Mouse (Mus musculus) kidney, adult 8-10 months (tissue): ENCODE data around the gene Kcnk13.

Experiments used
- DNase-seq, 2 experiments: peaks; one replicate each; pipeline ENCODE4 v3.0.0; 2022

Gene Kcnk13

DNA sequence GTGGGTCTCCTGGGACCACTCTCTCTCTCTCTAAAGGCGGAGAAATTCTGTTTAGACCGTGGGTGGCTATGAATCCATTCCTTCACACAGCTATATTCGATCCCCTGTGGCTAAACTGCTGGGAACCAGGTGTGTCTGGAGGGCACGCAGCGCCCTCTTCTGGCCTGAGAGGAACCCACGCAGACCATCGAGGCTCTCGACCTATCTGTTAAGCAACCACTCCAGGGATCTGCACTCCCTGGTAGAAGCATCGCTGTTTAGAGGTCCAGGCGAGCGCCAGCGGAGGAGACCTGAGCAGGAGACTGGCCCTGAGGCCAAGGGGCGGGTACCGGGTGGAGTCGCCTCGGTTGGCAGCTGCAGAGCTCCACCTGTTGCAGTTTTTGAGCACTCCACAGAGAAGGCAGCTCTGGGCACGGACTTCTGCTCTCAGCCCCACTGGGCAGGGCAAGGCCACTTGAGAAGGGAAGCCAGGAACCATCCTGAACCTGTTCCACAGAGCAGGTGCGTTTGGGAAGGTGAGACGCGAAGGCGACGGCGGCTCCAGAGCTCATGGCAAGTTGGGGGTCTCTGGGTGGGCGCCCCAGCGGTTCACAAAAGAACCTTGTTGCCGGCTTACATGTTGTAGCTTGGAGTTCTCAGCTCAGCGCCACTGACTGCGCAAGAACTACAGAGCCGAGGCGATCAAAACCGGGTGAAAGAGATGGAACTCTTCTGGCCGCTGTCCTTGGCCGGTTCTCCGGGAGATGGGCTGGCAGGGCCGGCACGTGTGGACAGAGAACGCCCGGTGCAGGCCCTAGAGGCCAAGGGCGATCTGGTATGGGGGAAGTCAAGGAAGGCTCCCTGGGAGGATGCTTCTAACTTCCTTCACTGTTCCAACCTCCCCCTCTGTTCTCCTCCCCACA, at the start of gene Kcnk13:
Gene Kcnk13 (plus strand): TSS at position 199 of the 902 bp plus-strand sequence.
- peak; percentile 47 to 75 for DNase-seq

DNA sequence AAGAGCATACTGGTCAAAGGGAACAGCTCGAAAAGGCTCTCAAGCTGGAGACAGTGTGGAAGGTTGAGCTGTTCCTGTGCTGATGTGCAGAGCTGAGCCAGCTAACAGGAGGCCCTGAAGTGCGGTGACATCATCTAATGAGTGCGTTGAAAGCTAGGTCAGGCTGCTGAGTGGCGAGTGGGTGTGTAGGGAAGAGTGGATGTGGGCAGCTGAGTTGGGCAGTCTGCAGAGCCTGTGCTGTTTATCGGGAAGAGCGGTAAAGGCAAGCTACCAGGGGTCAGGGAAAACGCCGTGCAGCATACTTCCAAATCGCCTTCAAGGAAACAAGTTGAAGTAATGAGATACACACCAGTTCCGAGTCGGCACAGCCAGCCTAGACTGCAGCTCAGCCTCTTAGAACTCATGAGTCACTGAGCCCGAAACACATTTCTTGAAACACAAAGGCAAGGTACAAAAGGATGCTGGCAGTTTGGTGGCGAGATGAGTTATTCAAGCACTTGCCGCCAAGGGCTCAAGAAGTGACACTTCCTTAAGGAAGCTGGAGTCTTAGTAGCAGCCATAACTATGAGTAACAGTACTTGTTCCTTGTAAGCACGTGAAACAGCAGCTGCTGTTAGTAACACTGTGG, 46.4 kb upstream of the Kcnk13 start:
- DNase-seq: no peak

DNA sequence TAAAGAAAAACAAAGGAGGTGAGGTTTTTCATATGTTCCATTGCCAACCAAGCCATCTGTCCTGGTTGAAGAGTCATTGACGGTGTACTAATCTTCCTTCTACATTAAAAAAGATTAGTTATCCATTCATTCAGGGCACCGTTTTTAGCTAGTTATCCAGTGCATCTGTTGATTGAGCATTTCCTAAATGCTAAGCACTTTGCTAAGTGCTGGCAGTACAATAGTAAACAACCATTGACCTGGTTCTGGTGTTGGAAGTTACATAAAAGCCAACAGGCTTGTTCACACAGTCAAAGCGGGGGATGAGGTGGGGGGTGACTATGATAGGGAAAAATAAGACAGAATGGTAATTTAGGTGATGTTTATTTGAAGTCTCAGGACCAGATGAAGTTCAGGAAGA, 44.7 kb upstream of the Kcnk13 start:
- peak in 1 of 2 experiments; percentile 19 for DNase-seq

DNA sequence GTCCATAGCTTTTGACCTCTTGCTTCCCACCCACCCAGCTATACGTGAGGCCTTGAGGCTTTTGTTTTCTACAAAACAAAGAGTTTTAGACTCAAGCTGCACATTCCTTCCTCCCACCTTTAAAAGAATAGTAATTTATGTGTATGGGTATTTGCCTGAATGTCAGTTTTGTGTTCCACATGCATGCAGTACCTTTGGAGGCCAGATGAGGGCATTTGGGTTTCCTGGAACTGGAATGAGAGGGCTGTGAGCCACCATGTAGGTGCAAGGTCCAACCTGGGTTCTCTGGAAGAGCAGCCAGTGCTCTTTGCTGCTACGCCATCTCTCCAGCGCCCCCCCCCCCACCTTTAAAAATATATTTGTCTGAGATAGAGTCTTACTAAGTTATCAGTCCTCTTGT, 43.3 kb upstream of the Kcnk13 start:
- peak in 1 of 2 experiments; percentile 25 for DNase-seq

DNA sequence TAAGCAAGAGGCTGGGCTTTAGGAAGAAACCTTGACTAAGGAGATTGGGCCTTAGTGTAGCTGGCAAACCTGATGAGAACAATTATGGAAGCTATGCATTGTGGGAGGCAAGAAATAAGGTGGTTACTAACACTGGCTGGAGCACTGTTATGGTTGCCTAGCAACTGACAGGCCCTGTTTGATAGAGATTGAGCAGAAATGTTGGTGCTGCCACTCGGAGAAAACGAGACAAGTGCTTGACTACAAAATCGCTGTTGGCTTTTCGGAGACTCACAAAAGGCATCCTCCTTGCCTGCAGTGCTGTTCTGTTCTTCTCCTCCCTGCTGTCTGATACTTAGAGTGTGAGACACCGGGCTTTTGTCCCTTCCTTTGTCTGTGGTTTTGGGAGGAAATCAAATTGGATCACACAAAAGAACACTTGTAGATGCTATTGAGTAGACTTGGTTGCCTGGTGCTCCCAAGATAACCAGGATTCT, 41.1 kb upstream of the Kcnk13 start:
- no peak for DNase-seq

DNA sequence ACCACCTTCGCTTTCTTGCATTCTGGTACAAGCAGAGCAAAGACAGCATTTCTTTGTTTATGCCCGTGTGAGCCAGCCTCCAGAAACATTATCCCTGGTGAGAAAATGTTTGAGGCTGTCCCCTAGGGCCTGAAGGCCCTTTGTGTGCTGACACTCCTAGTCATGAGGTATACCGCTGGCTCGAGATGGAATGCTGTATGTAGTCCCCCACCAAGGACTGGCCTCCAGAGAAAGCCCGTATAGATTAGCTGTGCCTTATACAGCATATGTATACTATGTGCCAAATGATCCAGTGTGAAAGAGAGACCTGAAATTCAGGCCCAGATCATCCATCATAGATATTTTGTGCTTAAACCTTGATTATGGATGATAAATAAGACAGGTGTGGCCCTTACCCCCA, 40.6 kb upstream of the Kcnk13 start:
- no peak for DNase-seq

DNA sequence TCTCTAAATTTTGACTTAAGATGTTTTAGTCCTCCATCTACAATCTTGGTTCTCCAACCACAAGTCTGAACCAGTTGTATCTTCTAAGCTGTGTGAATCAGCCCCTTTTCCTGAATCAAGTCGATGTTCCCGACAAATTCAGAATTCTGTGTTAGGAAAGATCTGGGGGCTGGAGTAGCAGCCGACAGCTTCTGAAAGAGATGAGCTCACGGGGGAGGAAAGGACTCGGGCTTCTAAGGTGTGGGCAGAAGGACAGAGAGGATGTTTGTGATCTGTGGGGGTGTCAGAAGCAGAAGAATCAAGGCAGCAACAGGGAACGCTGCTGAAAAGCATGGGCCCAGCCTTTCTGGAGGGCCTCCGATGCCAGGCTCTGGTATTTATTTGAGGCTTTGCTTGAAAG, 36.0 kb upstream of the Kcnk13 start:
- no peak for DNase-seq

DNA sequence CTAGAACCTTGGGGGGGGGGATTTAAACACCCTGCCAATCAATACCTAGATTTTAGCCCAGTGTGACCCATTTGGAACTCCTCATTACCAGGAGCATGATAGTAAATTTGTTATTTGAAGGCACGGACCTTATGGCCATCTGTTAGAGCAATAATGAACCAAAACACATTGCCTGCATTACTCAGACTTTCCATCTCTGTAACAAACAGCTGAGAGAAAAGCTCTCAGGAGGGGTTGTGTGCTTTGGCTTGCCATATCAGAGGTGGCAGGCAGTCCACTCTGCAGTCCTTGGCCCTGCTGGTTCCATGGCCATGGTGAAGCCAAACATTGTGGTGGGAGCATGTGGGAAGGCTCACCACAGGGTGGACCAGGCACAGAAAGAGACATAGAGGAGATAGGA, 35.1 kb upstream of the Kcnk13 start:
- no peak for DNase-seq

DNA sequence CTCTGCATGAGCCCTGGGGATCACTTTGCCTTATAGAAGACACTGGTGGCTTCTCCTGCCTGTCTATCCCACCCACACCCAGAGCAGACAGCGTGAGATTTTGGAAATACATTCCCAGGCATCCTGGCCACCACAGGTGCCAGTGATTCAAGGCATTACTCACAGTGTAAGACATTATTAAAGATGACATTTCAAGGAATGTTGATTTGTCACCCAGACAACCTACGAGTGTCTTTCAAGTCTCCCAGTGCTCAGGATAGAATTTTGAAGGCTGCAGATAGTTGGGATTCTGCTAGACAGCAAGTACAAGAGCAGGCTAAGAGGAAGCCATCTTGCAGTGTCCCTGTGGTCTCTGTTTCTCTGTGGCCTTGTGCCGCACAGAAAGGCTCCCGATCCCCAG, 32.1 kb upstream of the Kcnk13 start:
- DNase-seq: no peak

DNA sequence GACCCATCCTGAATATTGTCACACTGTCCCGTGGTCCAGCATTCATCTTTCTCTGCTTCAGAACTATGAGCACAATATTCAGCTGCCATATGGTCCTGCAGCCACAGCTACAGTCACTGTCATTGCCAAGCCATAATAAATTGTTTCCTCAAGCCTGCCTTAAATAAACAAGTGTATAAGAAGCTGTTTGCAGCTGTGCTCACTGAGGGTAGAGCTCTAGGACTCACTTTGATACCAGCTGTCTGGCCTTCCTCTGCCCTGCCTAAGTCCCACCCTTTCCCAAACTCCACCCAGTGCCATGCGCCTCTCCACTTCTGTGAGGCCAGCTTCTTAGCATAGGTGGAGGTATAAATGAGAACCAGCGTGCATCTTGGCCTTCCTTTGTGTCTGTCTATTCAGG, 30.7 kb upstream of the Kcnk13 start:
- no peak for DNase-seq

DNA sequence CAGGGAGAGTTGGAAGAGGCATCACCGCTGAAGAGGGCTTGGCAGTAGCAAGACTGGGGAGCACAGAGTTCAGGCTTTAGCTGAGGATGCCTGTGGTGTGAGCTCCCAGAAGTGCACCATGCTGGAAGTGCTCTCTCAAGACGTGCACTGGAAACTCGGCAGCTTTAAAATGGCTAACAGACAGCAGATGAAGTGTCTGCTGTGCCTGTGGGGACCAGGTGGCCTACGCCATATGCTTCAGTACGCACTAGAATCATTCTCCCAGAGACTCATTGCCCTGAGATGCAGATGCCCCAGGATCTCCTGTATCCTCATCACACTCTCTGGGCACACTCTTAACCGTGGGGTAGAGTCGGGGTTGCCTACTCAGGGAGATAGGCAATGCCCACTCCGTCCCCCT, 28.9 kb upstream of the Kcnk13 start:
- no peak for DNase-seq

DNA sequence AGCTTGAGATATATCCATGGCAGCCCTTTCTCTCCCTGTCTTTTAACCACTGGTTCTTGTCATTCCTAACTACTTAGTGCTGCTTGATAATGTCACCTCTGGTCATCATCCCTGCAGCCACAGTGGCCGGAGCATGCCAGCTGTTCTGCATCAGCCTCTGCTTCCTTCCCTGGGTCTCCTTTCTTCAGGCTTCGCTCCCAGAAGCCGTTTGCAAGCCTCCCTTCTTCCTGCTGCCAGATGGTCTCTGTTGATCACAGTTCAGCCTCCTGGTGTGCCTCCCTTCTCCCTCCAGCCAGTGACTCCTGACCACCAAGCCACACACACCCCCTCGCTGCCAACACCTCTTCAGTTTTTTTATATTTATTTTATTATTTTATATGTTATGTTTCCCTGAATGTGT, 25.8 kb upstream of the Kcnk13 start:
- peak in 1 of 2 experiments; percentile 14 for DNase-seq

DNA sequence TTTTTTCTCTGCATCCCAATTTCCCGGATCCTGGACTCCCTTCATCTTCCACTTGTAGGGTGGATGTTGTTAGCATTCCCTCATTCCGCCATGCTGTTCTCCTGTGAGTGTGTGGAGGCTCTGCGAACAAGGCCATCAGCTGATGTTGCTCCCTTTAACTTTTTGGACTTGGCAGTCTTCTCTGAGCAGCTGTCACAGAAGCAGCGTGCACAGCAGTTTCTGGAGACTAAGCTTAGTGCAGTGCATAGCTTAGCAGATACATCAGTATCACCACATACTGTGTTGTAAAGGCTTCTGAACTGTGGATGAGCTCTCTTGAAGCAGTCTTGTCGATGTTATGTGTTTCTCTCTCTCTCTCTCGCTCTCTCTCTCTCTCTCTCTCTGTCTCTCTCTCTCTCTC, 25.1 kb upstream of the Kcnk13 start:
- DNase-seq: no peak

DNA sequence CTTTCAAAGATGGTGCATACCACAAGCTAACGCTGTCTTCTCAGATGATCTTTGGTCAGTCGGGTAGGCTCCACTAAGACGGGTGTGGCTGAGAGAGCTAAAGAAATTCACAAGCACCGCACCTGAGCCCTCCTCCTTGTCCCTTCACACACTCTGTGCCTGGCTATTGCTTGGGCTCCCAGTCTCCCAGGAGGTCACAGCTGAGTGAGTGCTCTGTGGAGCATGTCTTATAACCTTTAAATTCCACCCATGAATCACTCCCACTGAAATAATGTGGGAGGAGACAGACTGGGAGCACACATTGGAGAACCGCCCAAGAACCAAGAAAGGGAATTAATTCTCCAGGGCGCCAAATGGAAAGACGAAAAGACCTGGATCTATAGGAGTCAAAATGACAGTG, 23.6 kb upstream of the Kcnk13 start:
- DNase-seq: peak; percentile 72 to 77

DNA sequence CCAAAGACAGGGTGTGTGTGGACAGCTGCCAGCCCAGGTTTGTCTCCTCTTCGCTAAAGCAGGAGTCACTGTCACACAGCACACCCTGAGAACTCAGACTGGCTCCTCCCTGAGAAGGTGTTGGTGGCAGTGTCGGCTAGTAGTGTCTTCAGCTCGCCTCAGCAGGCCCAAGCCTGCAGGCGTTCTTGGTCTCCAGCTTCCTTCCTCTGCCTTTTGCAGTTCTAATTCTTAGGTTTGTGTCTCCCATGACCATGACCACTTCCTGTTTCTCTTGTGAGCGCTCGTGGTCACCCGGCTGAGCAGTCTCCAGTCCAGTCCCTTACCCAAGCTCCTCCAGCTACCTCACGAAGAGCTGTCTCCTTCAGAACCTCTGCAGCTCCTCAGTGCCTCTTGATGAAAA, 21.9 kb upstream of the Kcnk13 start:
- DNase-seq: no peak

DNA sequence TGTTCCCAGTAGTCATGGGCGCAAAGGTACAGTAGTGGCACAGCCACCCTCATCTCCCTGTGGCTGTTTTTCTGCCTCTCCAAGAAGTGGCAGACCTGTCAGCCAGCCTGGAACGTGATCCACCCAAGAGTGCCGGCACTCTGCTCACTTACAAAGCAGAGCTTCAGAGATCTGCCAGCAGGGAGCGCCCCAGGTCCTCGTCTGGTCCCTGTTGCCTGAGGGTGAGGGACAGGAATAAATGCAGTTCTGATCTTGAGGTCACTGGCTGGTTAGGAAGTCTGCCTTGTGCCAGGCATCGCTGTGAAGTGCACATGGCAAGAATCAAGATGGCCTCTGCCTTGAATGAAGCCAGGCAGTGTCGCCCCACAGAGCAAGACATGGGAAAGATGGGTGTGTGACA, 11.4 kb upstream of the Kcnk13 start:
- DNase-seq: peak in 1 of 2 experiments; percentile 43

DNA sequence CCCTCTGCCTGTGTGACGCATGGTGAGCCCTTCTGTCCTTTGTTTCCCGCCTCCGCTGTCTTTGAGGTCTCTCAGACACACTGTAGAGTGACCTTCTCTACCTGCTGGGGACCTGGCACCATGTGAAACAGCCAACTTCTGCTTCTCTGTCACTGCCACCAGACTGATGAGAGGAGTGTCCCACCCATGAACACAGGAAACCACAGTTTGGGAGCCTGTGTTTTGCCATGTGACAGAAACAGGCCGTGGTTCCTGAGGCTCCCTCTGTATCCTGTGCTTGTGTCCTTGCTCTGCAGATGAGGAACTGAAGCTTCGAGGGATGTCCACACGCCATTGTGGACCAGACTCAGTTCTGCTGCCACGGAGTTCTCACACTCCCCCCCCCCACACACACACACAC, 7.9 kb upstream of the Kcnk13 start:
- no peak for DNase-seq

DNA sequence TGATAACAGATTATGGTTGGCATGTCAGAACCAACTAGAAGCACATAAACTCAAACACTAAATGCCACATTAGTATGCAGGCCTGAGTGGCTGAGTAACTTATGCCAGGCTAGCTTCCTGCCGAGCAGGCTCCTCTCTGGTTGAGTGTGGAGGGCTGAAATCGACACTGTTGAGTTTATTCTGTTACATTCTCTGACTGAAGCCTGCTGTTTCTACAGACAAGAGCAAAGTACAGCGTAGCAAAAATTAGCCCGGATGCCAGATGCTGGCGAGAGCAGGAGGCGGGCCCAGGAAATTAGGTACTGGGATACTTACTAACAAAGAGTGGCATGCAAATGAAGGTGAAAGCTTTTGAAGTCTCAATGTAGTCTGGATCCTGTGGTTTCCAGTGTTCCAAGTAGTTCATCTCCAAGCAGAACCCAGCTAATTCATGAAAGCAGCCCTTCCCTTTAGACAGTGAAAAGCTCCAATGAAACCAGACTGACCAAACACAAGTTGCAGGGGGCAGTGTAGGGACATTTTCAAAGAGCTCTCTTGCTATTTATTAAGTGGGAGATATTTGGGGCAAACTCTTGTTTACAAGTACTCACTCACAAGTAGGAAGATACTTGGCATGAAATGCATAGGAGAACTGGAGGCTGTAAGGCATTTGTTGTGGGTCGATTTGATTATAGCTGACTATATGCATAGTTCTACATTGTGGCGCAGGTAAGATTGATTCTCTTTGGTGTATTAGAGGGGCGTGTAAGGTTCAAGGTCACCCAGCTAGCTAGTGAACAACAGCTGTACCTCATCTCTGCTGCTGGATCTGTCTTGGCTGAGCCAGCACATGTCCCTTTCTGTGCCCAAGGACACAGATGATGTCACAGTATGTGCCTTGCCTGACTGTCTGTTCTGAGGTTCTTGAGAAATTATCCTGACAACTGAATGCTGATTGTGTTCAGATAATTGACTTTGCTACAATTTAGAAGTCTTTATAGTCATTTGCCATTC, 5.9 kb upstream of the Kcnk13 start:
- DNase-seq: peak in 1 of 2 experiments; percentile 34

DNA sequence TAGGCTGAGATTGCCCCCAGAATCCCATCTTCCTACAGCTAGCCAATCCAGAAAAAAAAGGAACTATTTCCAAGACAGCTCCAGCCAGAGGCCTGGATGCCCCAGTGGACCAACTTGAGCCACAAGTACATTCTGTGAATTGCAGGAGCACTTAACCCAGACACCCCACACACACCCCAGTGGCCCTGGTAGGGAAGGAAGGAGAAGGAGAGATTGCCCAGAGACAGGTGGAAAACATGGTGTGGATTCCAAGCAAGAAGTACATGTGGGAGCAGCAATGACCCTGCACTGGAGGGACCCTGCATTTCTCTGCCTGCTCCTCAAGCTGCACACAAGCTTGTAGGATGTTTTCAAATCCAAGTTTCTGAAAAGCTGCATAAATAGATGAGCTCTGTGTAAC, 5.0 kb upstream of the Kcnk13 start:
- no peak for DNase-seq

DNA sequence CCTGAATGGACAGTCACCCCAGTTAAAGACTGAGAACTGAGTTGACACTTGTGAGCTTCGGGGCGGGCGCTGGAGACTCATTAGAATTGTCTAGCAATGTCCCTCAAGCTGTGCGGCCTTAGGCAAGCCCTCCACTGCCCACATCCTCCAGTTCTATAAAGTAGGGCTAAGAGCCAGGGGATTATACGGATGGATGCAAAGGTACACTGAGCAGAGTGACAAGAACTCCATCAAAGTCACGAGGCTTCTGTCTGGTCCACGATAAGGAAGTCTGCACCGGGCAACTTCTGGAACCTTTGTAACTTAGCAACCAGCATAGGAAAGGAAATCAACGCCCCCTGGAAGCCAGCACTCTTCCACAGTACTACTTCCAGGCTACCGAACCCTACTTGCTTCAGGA, 4.4 kb upstream of the Kcnk13 start:
- peak in 1 of 2 experiments; percentile 25 for DNase-seq

DNA sequence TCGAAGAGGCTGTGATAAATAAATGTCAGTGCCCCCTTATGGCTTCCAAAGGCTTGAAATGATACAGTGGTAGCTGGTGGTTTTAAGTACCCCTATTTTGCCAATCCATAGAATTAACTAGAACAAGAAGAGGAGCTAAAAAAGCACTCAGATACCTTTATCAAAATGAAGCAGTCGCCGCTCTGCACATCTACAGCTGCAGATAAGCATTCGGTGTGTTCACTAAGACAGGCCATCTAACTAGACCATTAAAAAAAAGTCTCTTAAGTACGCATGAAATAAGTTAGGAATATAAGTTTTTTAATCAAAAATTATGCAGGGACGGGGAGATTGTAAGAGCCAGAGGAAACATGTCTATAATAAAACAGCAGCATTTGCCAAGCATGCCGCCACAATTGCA, 3.6 kb upstream of the Kcnk13 start:
- DNase-seq: no peak

DNA sequence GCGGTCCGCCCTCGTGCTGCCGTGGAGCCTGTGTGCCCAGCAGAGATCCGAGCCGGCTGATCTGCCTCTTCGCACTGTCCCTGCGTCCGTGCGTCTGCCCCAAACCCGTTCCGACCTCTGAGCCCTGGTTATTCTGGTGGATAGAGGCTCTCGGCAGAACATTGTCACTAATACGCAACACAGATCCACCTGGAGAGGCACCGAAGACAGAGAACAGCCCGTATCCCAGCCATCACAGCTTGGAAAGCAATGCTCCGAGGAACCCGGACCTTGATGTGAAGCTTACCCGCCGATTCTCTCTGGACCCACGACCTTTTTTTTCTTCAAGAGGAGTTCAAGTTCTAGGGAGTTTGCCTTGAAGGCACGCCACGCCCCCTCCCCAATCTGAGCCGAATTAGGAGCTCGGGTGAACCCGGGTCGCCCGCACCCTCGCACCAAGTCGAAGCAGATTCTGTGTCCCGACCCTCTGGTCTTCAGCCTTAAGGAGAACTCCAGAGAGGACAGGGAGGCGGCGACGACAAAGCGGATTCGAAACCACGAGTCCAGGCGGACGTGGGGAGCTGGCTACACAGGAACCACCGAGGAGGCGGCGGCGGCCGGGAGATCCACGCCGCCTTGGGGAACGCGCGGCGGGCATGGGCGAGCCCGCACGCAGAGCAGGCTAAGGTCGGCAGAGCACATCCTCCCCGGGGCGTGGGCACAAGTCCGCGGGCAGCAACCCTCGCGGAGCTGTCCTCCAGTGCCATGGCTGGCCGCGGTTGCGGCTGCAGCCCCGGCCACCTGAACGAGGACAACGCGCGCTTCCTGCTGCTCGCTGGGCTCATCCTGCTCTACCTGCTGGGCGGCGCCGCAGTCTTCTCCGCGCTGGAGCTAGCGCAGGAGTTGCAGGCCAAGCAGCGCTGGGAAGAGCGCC, 1.2 kb downstream of the Kcnk13 start:
- no peak for DNase-seq
